Mouse (Mus musculus) limb, embryonic 13.5 days (tissue): Measurements from ENCODE around the gene Olfr12. TPM values are rescaled to one million over a fixed set of nuclear protein-coding genes. Genes with fewer than 3 reads are reported as not detected.

Experiments
- ATAC-seq: fragments of 200-750 bp; cut with Nextera tagmentation; 2 replicates; pipeline ENCODE4 v1.8.0; 2017; ENCODE audit warnings: low read depth, moderate number of reproducible peaks, moderate TSS enrichment; ENCODE audit not compliant: low FRiP score
- H3K27ac ChIP-seq: fragments of 300-500 bp; sonication (generic); 2 replicates; pipeline ENCODE4 v1.5.1; 2015; ENCODE audit warnings: inconsistent platforms, mild to moderate bottlenecking, moderate library complexity
- H3K27me3 ChIP-seq: fragments of 300-500 bp; sonication (generic); 2 replicates; pipeline ENCODE4 v1.6.1; 2015; ENCODE audit warnings: mild to moderate bottlenecking, inconsistent platforms
- H3K36me3 ChIP-seq: fragments of 300-500 bp; sonication (generic); 2 replicates; pipeline ENCODE4 v1.6.1; 2015; ENCODE audit warnings: inconsistent platforms, mild to moderate bottlenecking, moderate library complexity
- H3K4me1 ChIP-seq: fragments of 300-500 bp; sonication (generic); 2 replicates; pipeline ENCODE4 v1.6.1; 2015; ENCODE audit warnings: inconsistent platforms
- H3K4me2 ChIP-seq: fragments of 300-500 bp; sonication (generic); replicated peaks from 2 replicates; pipeline ENCODE4 v1.6.1; 2015; ENCODE audit warnings: inconsistent platforms, mild to moderate bottlenecking, moderate library complexity
- H3K4me3 ChIP-seq: fragments of 300-500 bp; sonication (generic); 2 replicates; pipeline ENCODE4 v1.5.1; 2015; ENCODE audit warnings: moderate library complexity, mild to moderate bottlenecking, inconsistent platforms
- H3K9ac ChIP-seq: fragments of 300-500 bp; sonication (generic); 2 replicates; pipeline ENCODE4 v1.6.1; 2015; ENCODE audit warnings: mild to moderate bottlenecking, inconsistent platforms
- H3K9me3 ChIP-seq: fragments of 300-500 bp; sonication (generic); 2 replicates; pipeline ENCODE4 v1.6.1; 2016; ENCODE audit warnings: inconsistent platforms
- WGBS: fragments of 180-500 bp; shearing (Covaris S2); methylation state at CpG from one replicate; pipeline ENCODE4 v1.1.7; 2015; 5-methylcytosine and 5-hydroxymethylcytosine counted together
- polyA plus RNA-seq: library from polyadenylated mRNA; unstranded; fragments of >200 nt; fragmentation: Nextera tagmentation; extraction: Ambion mirVana; gene quantifications from 2 replicates; pipeline ENCODE4 v1.2.1, GENCODE M21; 2015

Gene Olfr12
- polyA plus RNA-seq, 1 experiment from 2014 or later, result not detected

- no peak overlapping the region for H3K4me2 ChIP-seq
- ATAC-seq, result no peak
- H3K9me3 ChIP-seq, result no peaks in the 10 kb centered on the region
- no peak overlapping the region for H3K9ac ChIP-seq
- H3K4me3 ChIP-seq, result no peak overlapping the region
- no peak overlapping the region for H3K27ac ChIP-seq
- H3K36me3 ChIP-seq, result peaks cover 5% of the 10 kb centered on the region
- 81% methylated on average over 4 of the region's 4 CpGs for WGBS
- H3K27me3 ChIP-seq, result 0 out of 2 replicates have a peak, but pooled peaks cover 7% of the 10 kb centered on the region
- peaks cover 29% of the 10 kb centered on the region for H3K4me1 ChIP-seq
Observed at GRCm38 (mm10) chr1:92643691-92644090, 26.1 kb downstream of the Olfr12 start.

- peaks cover 30% of the 10 kb centered on the region for H3K4me1 ChIP-seq
- H3K4me3 ChIP-seq, result no peak overlapping the region
- no peaks in the 10 kb centered on the region for H3K36me3 ChIP-seq
- no peaks in the 10 kb centered on the region for H3K9me3 ChIP-seq
- H3K4me2 ChIP-seq, result no peak overlapping the region
- WGBS, result 79% methylated on average over 5 of the region's 5 CpGs
- H3K27me3 ChIP-seq, result 0 out of 2 replicates have a peak, but pooled peaks cover 7% of the 10 kb centered on the region
- H3K27ac ChIP-seq, result no peak overlapping the region
- H3K9ac ChIP-seq, result no peak overlapping the region
- no peak for ATAC-seq
Observed at GRCm38 (mm10) chr1:92644916-92645315, 27.3 kb downstream of the Olfr12 start.

- no peak overlapping the region for H3K4me3 ChIP-seq
- no peak overlapping the region; the same call in 1 of the 2 replicates for H3K9ac ChIP-seq
- ATAC-seq, result no peak
- peaks cover 18% of the 10 kb centered on the region for H3K4me1 ChIP-seq
- 0 out of 2 replicates have a peak, but pooled peaks cover 7% of the 10 kb centered on the region for H3K27me3 ChIP-seq
- no peaks in the 10 kb centered on the region for H3K36me3 ChIP-seq
- no peak overlapping the region for H3K27ac ChIP-seq
- 42% methylated on average over 2 of the region's 2 CpGs for WGBS
- no peak overlapping the region for H3K4me2 ChIP-seq
- H3K9me3 ChIP-seq, result no peaks in the 10 kb centered on the region
Observed at GRCm38 (mm10) chr1:92646111-92646510, 28.5 kb downstream of the Olfr12 start.

GRCm38 (mm10) chr1:92646601-92647000 lies 29.0 kb downstream of the Olfr12 start:
- WGBS, result 53% methylated on average over 7 of the region's 7 CpGs

GRCm38 (mm10) chr1:92647026-92647425 lies 29.4 kb downstream of the Olfr12 start:
- Histone ChIP-seq H3K27me3 (0 out of 2 replicates have a peak, but pooled peaks cover 7% of the 10 kb centered on the region), H3K9ac (no peak overlapping the region), H3K9me3 (no peaks in the 10 kb centered on the region), H3K4me2 (no peak overlapping the region), H3K4me3 (no peak overlapping the region), H3K27ac (no peak overlapping the region), H3K36me3 (no peaks in the 10 kb centered on the region), H3K4me1 (peaks cover 16% of the 10 kb centered on the region; the same call in 1 of the 2 replicates)
- ATAC-seq, result no peak
- 70% methylated on average over 4 of the region's 4 CpGs for WGBS

More at GRCm38 (mm10) chr1:92646601-92647000, 29.0 kb downstream of the Olfr12 start:
- 0 out of 2 replicates have a peak, but pooled peaks cover 7% of the 10 kb centered on the region for H3K27me3 ChIP-seq
- no peak overlapping the region for H3K27ac ChIP-seq
- no peak overlapping the region for H3K4me2 ChIP-seq
- H3K4me1 ChIP-seq, result peaks cover 16% of the 10 kb centered on the region; the same call in 1 of the 2 replicates
- H3K36me3 ChIP-seq, result no peaks in the 10 kb centered on the region
- peak overlapping the region; percentile 19; the same call in 1 of the 2 replicates for H3K9ac ChIP-seq
- no peaks in the 10 kb centered on the region for H3K9me3 ChIP-seq
- no peak overlapping the region for H3K4me3 ChIP-seq
- ATAC-seq, result no peak

- 9% methylated on average over 8 of the region's 8 CpGs for WGBS
- Histone ChIP-seq H3K36me3 (no peaks in the 10 kb centered on the region), H3K27me3 (0 out of 2 replicates have a peak, but pooled peaks cover 7% of the 10 kb centered on the region), H3K9me3 (no peaks in the 10 kb centered on the region), H3K27ac (no peak overlapping the region), H3K9ac (no peak overlapping the region), H3K4me2 (peak overlapping the region; percentile 19; the same call in 1 of the 2 replicates), H3K4me1 (peaks cover 9% of the 10 kb centered on the region; the same call in 1 of the 2 replicates), H3K4me3 (no peak overlapping the region)
- peak; percentile 13; the same call in 1 of the 2 replicates for ATAC-seq
Observed at GRCm38 (mm10) chr1:92647752-92648151, 30.2 kb downstream of the Olfr12 start.

GRCm38 (mm10) chr1:92648197-92648596 lies 30.6 kb downstream of the Olfr12 start:
- 46% methylated on average over 10 of the region's 10 CpGs for WGBS
- no peak overlapping the region for H3K27ac ChIP-seq
- ATAC-seq, result no peak
- H3K4me1 ChIP-seq, result 0 out of 2 replicates have a peak, but pooled peaks cover 9% of the 10 kb centered on the region
- H3K36me3 ChIP-seq, result no peaks in the 10 kb centered on the region
- H3K4me2 ChIP-seq, result peak overlapping the region; percentile 19; the same call in 1 of the 2 replicates
- no peak overlapping the region for H3K4me3 ChIP-seq
- H3K9me3 ChIP-seq, result no peaks in the 10 kb centered on the region
- 0 out of 2 replicates have a peak, but pooled peaks cover 7% of the 10 kb centered on the region for H3K27me3 ChIP-seq
- no peak overlapping the region for H3K9ac ChIP-seq

GRCm38 (mm10) chr1:92648673-92649072 lies 31.1 kb downstream of the Olfr12 start, which contains the start of gene Otos:
TSS of gene Otos (minus strand) at chr1:92648841.
- Histone ChIP-seq H3K27me3 (0 out of 2 replicates have a peak, but pooled peaks cover 7% of the 10 kb centered on the region), H3K4me1 (0 out of 2 replicates have a peak, but pooled peaks cover 9% of the 10 kb centered on the region), H3K4me3 (no peak within 1 kb of the TSS), H3K36me3 (no peaks in the 10 kb centered on the region), H3K9me3 (no peaks in the 10 kb centered on the region), H3K9ac (no peak within 1 kb of the TSS), H3K27ac (no peak within 1 kb of the TSS), H3K4me2 (peak within 1 kb of the TSS; percentile 19; the same call in 1 of the 2 replicates)
- ATAC-seq, result peak; percentile 48; the same call in 1 of the 2 replicates
- 22% methylated on average over 8 of the region's 8 CpGs for WGBS

GRCm38 (mm10) chr1:92651467-92651866 lies 33.9 kb downstream of the Olfr12 start:
- 63% methylated on average over 3 of the region's 3 CpGs for WGBS
- Histone ChIP-seq H3K27ac (no peak overlapping the region), H3K4me3 (no peak overlapping the region), H3K27me3 (0 out of 2 replicates have a peak, but pooled peaks cover under 1% of the 10 kb centered on the region), H3K9me3 (no peaks in the 10 kb centered on the region), H3K4me2 (no peak overlapping the region), H3K4me1 (0 out of 2 replicates have a peak, but pooled peaks cover 9% of the 10 kb centered on the region), H3K36me3 (no peaks in the 10 kb centered on the region), H3K9ac (no peak overlapping the region)
- no peak for ATAC-seq

- 89% methylated on average over 3 of the region's 3 CpGs for WGBS
- Histone ChIP-seq H3K4me2 (no peak overlapping the region), H3K4me1 (0 out of 2 replicates have a peak, but pooled peaks cover 6% of the 10 kb centered on the region), H3K4me3 (no peak overlapping the region), H3K27ac (no peak overlapping the region), H3K27me3 (no peaks in the 10 kb centered on the region), H3K9me3 (no peaks in the 10 kb centered on the region), H3K36me3 (no peaks in the 10 kb centered on the region), H3K9ac (no peak overlapping the region)
- no peak for ATAC-seq
Observed at GRCm38 (mm10) chr1:92653179-92653578, 35.6 kb downstream of the Olfr12 start.

GRCm38 (mm10) chr1:92654676-92655075 lies 37.1 kb downstream of the Olfr12 start:
- Histone ChIP-seq H3K4me3 (no peak overlapping the region), H3K4me1 (no peaks in the 10 kb centered on the region), H3K36me3 (no peaks in the 10 kb centered on the region), H3K9me3 (no peaks in the 10 kb centered on the region), H3K9ac (no peak overlapping the region), H3K4me2 (no peak overlapping the region), H3K27ac (no peak overlapping the region), H3K27me3 (no peaks in the 10 kb centered on the region)
- 61% methylated on average over 2 of the region's 2 CpGs for WGBS
- ATAC-seq, result no peak

GRCm38 (mm10) chr1:92657025-92657820 lies 39.6 kb downstream of the Olfr12 start:
- H3K9ac ChIP-seq, result no peak overlapping the region
- no peaks in the 10 kb centered on the region for H3K27me3 ChIP-seq
- no peaks in the 10 kb centered on the region for H3K36me3 ChIP-seq
- no peak for ATAC-seq
- H3K4me2 ChIP-seq, result no peak overlapping the region
- H3K27ac ChIP-seq, result no peak overlapping the region
- no peaks in the 10 kb centered on the region for H3K9me3 ChIP-seq
- H3K4me3 ChIP-seq, result no peak overlapping the region
- H3K4me1 ChIP-seq, result no peaks in the 10 kb centered on the region
- WGBS, result 65% methylated on average over 11 of the region's 11 CpGs
